Mouse (Mus musculus) midbrain, embryonic 15.5 days (tissue): ENCODE measurements around the gene Tyro3. TPM values are rescaled to one million over a fixed set of nuclear protein-coding genes. Genes with fewer than 3 reads are reported as not detected.

Experiments used
- ATAC-seq: fragments of 200-750 bp; cut with Nextera tagmentation; replicated peaks from 2 replicates; pipeline ENCODE4 v1.8.0; 2017; ENCODE audit warnings: moderate TSS enrichment
- H3K27ac ChIP-seq: fragments of 300-500 bp; sonication (generic); 2 replicates; pipeline ENCODE4 v1.5.1; 2015; ENCODE audit warnings: mild to moderate bottlenecking, inconsistent platforms
- H3K27me3 ChIP-seq: fragments of 300-500 bp; sonication (generic); replicated peaks from 2 replicates; pipeline ENCODE4 v1.6.1; 2015; ENCODE audit warnings: inconsistent platforms
- H3K36me3 ChIP-seq: fragments of 300-500 bp; sonication (generic); replicated peaks from 2 replicates; pipeline ENCODE4 v1.6.1; 2015; ENCODE audit warnings: inconsistent platforms
- H3K4me1 ChIP-seq: fragments of 300-500 bp; sonication (generic); 2 replicates; pipeline ENCODE4 v1.6.1; 2015; ENCODE audit warnings: inconsistent platforms
- H3K4me2 ChIP-seq: fragments of 300-500 bp; sonication (generic); 2 replicates; pipeline ENCODE4 v1.6.1; 2015; ENCODE audit warnings: inconsistent platforms, mild to moderate bottlenecking, moderate library complexity
- H3K4me3 ChIP-seq: fragments of 300-500 bp; sonication (generic); 2 replicates; pipeline ENCODE4 v1.5.1; 2015; ENCODE audit warnings: mild to moderate bottlenecking, inconsistent platforms
- H3K9ac ChIP-seq: fragments of 300-500 bp; sonication (generic); 2 replicates; pipeline ENCODE4 v1.6.1; 2015; ENCODE audit warnings: mild to moderate bottlenecking, inconsistent platforms
- H3K9me3 ChIP-seq: fragments of 300-500 bp; sonication (generic); 2 replicates; pipeline ENCODE4 v1.6.1; 2016; ENCODE audit warnings: inconsistent platforms
- WGBS: fragments of 180-500 bp; shearing (Covaris S2); methylation state at CpG from one replicate; pipeline ENCODE4 v1.1.7; 2015; ENCODE audit warnings: mixed read lengths; 5-methylcytosine and 5-hydroxymethylcytosine counted together
- polyA plus RNA-seq: library from polyadenylated mRNA; unstranded; fragments of >200 nt; fragmentation: Nextera tagmentation; extraction: Ambion mirVana; gene quantifications from 2 replicates; pipeline ENCODE4 v1.2.1, GENCODE M21; 2015

Tyro3 gene
- polyA plus RNA-seq, 1 experiment from 2014 or later = 20.3 TPM

- Histone ChIP-seq H3K27me3 (no peaks in the 10 kb centered on the region), H3K9me3 (no peaks in the 10 kb centered on the region), H3K27ac (no peak overlapping the region), H3K4me2 (no peak overlapping the region), H3K4me1 (no peaks in the 10 kb centered on the region), H3K9ac (no peak overlapping the region), H3K36me3 (no peaks in the 10 kb centered on the region), H3K4me3 (no peak overlapping the region)
- ATAC-seq = no peak
Observed at GRCm38 (mm10) chr2:119840008-119840407, 42.5 kb downstream of the Tyro3 start.

GRCm38 (mm10) chr2:119842000-119842399, 44.5 kb downstream of the Tyro3 start:
- Histone ChIP-seq H3K27ac (no peak overlapping the region), H3K9ac (no peak overlapping the region), H3K36me3 (no peaks in the 10 kb centered on the region), H3K27me3 (no peaks in the 10 kb centered on the region), H3K4me2 (no peak overlapping the region), H3K4me3 (no peak overlapping the region), H3K4me1 (no peaks in the 10 kb centered on the region), H3K9me3 (no peaks in the 10 kb centered on the region)
- 78% methylated on average over 6 of the region's 6 CpGs for WGBS
- ATAC-seq = no peak

- ATAC-seq = no peak
- H3K4me2 ChIP-seq = no peak overlapping the region
- H3K27me3 ChIP-seq = no peaks in the 10 kb centered on the region
- no peak overlapping the region for H3K4me3 ChIP-seq
- no peaks in the 10 kb centered on the region for H3K36me3 ChIP-seq
- 92% methylated on average over 4 of the region's 4 CpGs for WGBS
- no peak overlapping the region for H3K27ac ChIP-seq
- no peaks in the 10 kb centered on the region for H3K9me3 ChIP-seq
- no peak overlapping the region for H3K9ac ChIP-seq
- no peaks in the 10 kb centered on the region for H3K4me1 ChIP-seq
Observed at GRCm38 (mm10) chr2:119843526-119843925, 46.0 kb downstream of the Tyro3 start.

DNA sequence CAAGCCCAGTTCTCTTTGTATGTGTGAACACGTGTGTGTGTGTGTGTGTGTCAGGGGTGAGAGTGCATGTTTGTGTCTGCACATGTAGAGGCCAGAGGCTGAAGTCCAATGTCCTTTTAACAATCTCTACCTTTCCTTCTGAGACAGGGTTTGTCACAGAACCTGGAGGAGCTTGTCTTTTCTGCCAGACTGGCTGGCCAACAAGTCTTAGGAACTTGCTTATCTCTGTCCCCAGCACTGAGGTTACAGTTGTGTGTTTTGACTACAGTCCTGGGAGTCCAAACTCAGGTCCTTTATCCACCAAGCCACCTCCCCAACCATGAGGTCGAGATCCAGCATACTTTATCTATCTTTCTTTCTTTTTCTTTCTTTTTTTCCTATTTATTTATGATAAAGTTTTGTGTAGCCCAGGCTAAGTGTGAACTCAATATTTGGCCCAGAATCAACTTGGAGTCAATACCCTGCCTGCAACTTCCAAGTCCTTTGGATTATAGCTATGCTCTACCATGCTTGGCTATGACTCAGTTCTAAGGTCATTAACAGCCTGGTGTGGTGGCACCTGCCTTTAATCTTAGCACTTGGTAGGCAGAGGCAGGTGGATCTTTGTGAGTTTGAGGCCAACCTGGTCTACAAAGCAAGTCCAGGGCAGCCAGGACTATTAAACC, 48.5 kb downstream of the Tyro3 start:
- H3K27ac ChIP-seq = no peak overlapping the region
- no peak overlapping the region for H3K4me3 ChIP-seq
- H3K27me3 ChIP-seq = no peaks in the 10 kb centered on the region
- no peak for ATAC-seq
- 75% methylated on average over 2 of the region's 2 CpGs for WGBS
- H3K4me1 ChIP-seq = no peaks in the 10 kb centered on the region
- H3K9me3 ChIP-seq = no peaks in the 10 kb centered on the region
- H3K4me2 ChIP-seq = no peak overlapping the region
- no peak overlapping the region for H3K9ac ChIP-seq
- no peaks in the 10 kb centered on the region for H3K36me3 ChIP-seq

- Histone ChIP-seq H3K36me3 (no peaks in the 10 kb centered on the region), H3K9ac (no peak overlapping the region), H3K9me3 (no peaks in the 10 kb centered on the region), H3K27me3 (no peaks in the 10 kb centered on the region), H3K4me1 (no peaks in the 10 kb centered on the region), H3K4me2 (no peak overlapping the region), H3K27ac (no peak overlapping the region), H3K4me3 (no peak overlapping the region)
- WGBS = 75% methylated on average over 4 of the region's 4 CpGs
- no peak for ATAC-seq
Observed at GRCm38 (mm10) chr2:119846929-119847328, 49.4 kb downstream of the Tyro3 start.

- Histone ChIP-seq H3K9ac (no peak overlapping the region), H3K27me3 (no peaks in the 10 kb centered on the region), H3K4me2 (no peak overlapping the region), H3K4me1 (no peaks in the 10 kb centered on the region), H3K27ac (no peak overlapping the region), H3K4me3 (no peak overlapping the region), H3K36me3 (no peaks in the 10 kb centered on the region), H3K9me3 (no peaks in the 10 kb centered on the region)
- WGBS = 91% methylated on average over 4 of the region's 4 CpGs
- no peak for ATAC-seq
Observed at GRCm38 (mm10) chr2:119853811-119854210, 56.3 kb downstream of the Tyro3 start.

GRCm38 (mm10) chr2:119855310-119855850, 57.8 kb downstream of the Tyro3 start:
- ATAC-seq = no peak
- H3K27ac ChIP-seq = no peak overlapping the region
- 67% methylated on average over 6 of the region's 6 CpGs for WGBS

GRCm38 (mm10) chr2:119857341-119857740, 59.8 kb downstream of the Tyro3 start:
- 78% methylated on average over 2 of the region's 2 CpGs for WGBS
- no peaks in the 10 kb centered on the region for H3K4me1 ChIP-seq
- H3K4me3 ChIP-seq = no peak overlapping the region
- no peaks in the 10 kb centered on the region for H3K36me3 ChIP-seq
- no peak overlapping the region for H3K27ac ChIP-seq
- H3K4me2 ChIP-seq = no peak overlapping the region
- H3K9ac ChIP-seq = no peak overlapping the region
- H3K27me3 ChIP-seq = no peaks in the 10 kb centered on the region
- no peaks in the 10 kb centered on the region for H3K9me3 ChIP-seq
- no peak for ATAC-seq

More at GRCm38 (mm10) chr2:119855310-119855850, 57.8 kb downstream of the Tyro3 start:
- H3K4me1 ChIP-seq = no peaks in the 10 kb centered on the region
- H3K4me2 ChIP-seq = no peak overlapping the region
- no peaks in the 10 kb centered on the region for H3K9me3 ChIP-seq
- H3K4me3 ChIP-seq = no peak overlapping the region
- H3K36me3 ChIP-seq = no peaks in the 10 kb centered on the region
- no peak overlapping the region for H3K9ac ChIP-seq
- no peaks in the 10 kb centered on the region for H3K27me3 ChIP-seq

DNA sequence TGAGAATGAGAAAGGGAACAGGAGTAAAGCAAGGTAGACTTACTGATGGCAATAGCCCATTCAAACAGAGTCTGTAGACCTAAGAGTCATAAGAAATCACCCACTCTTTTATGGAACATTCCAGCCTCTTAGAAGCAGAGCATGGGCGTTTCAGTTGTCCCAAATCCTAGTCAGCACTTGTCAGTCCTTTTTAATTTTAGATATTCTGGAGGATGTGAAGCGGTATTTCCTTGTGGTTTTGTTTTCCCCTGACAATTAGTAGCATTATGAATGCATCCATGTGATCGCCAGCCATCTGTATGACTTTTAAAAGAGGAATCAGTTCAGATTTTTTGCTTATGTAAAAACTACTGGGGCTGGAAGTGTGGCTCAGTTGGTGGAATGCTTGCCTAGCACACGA, 67.0 kb downstream of the Tyro3 start:
- H3K9ac ChIP-seq = no peak overlapping the region
- ATAC-seq = no peak
- no peak overlapping the region for H3K4me2 ChIP-seq
- no peak overlapping the region for H3K27ac ChIP-seq
- WGBS = 72% methylated on average over 4 of the region's 4 CpGs
- H3K4me3 ChIP-seq = no peak overlapping the region
- H3K36me3 ChIP-seq = no peaks in the 10 kb centered on the region
- H3K4me1 ChIP-seq = no peaks in the 10 kb centered on the region
- no peaks in the 10 kb centered on the region for H3K9me3 ChIP-seq
- H3K27me3 ChIP-seq = no peaks in the 10 kb centered on the region

Other genes starting within 250 kb of the Tyro3 start
- 10.1 and 11.6 TPM in 2 replicates for gene Nusap1, start 179.4 kb upstream of the Tyro3 start, polyA plus RNA-seq
- 3.1 and 4.6 TPM in 2 replicates for gene Oip5, start 179.3 kb upstream of the Tyro3 start, polyA plus RNA-seq
- gene Ndufaf1, start 134.9 kb upstream of the Tyro3 start, polyA plus RNA-seq = 37.0 and 37.5 TPM in 2 replicates
- gene Rtf1, start 122.7 kb upstream of the Tyro3 start, polyA plus RNA-seq = 50.0 and 62.3 TPM in 2 replicates
- gene Itpka, start 55.4 kb upstream of the Tyro3 start, polyA plus RNA-seq = 0.11 and 0.18 TPM in 2 replicates
- 2.2 and 3.5 TPM in 2 replicates for gene Ltk, start 37.3 kb upstream of the Tyro3 start, polyA plus RNA-seq
- 21.3 and 21.6 TPM in 2 replicates for gene Rpap1, start 10.2 kb upstream of the Tyro3 start, polyA plus RNA-seq
- 27.8 and 30.7 TPM in 2 replicates for gene Mga, start 99.5 kb downstream of the Tyro3 start, polyA plus RNA-seq
- 9.7 and 9.9 TPM in 2 replicates for gene Mapkbp1, start 175.0 kb downstream of the Tyro3 start, polyA plus RNA-seq
- 21.9 and 22.6 TPM in 2 replicates for gene Jmjd7, start 229.8 kb downstream of the Tyro3 start, polyA plus RNA-seq
- 6.0 and 7.2 TPM in 2 replicates for gene Gm28042, start 229.8 kb downstream of the Tyro3 start, polyA plus RNA-seq
- 3.9 and 4.6 TPM in 2 replicates for gene Pla2g4b, start 235.7 kb downstream of the Tyro3 start, polyA plus RNA-seq